Mouse (Mus musculus) kidney, adult 11 months (tissue): ENCODE data around the gene Zmiz1.

Experiments used
- DNase-seq: peaks from one replicate; pipeline ENCODE4 v3.0.0; 2022

Gene Zmiz1

GRCm38 (mm10) chr14:25599934-25600333, 140.9 kb downstream of the Zmiz1 start:
- DNase-seq = no peak

GRCm38 (mm10) chr14:25600358-25600757, 141.4 kb downstream of the Zmiz1 start:
- DNase-seq = no peak

- no peak for DNase-seq
Measured at GRCm38 (mm10) chr14:25600951-25601350, 142.0 kb downstream of the Zmiz1 start.

- no peak for DNase-seq
Measured at GRCm38 (mm10) chr14:25602018-25602417, 143.0 kb downstream of the Zmiz1 start.

DNA sequence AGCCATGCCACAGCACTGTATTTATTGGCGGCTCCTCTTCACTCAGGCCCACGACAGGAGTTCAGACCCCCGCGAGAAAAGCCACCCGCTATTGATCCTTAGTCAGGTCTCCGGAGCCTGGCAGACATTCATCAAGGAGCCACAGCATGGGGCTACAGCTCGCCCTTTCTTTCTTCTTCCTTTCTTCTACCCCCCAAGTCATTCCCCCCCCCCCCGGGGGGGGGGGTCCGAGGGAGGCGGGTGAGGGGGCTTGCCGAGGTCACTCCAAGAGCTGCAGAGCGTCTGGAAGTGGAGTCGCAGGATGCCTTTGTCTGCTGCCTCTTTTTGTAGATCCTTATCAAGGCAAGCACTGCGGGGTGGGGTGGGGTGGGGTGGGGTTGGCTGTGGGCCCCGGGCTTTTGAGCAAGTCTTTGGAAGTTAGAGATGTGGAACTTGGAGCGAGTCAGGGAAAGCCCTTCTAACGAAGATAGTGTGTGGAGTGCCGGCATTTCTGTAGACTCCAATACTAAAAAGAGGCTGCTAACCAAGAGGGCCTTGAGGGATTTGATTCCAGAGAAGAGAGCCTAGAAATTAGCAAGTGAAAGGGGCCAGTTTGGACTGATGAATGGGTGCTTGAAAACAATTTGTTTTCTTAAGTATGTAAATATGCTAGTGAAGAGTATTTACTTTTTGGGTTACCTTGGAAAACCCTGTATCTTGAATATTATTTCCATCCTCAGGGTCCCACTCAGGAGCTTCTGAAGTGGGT, 145.6 kb downstream of the Zmiz1 start:
- DNase-seq = no peak

GRCm38 (mm10) chr14:25606372-25607140, 147.6 kb downstream of the Zmiz1 start:
- DNase-seq = peak; percentile 65

DNA sequence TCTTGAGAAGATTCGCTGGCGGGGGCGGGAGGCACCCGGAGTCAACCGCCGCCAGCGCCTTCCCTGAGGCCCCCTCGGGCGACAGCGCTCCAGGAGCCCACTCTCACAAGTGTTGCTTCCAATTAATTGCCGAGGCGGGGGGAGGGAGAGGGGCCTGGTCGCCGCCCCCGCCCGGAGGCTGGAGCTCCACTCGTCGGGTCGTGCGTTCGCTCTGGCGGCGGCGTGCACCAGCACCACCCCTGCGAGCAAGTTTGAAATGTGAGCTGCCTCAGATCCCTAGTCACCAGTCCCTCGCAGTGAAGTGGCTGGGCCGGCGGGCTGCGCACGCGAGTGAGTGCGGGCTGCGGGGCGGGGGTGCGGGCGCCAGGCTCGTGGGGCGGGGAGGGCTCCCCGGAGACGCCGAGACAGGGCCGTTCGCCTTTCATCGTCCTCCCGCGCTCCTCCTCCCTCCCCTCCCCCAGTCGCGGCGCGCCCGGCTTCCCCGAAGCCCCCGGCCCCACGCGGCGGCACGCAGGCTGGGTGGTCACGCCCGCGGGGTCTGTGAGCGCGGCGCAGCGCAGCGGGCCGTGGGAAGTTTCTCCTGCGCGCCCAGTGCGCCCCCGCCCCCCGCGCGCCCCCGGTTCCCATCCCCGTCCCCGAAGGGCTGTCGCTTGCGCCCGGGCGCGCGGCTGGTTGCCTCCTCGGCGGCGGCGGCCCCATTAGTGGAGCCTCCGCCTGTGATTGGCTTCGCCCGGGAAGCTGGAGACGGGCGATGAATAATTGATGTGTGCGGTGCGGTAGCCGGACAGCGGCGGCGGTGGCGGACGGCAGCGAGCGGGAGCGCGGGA, 148.4 kb downstream of the Zmiz1 start:
- no peak for DNase-seq

DNA sequence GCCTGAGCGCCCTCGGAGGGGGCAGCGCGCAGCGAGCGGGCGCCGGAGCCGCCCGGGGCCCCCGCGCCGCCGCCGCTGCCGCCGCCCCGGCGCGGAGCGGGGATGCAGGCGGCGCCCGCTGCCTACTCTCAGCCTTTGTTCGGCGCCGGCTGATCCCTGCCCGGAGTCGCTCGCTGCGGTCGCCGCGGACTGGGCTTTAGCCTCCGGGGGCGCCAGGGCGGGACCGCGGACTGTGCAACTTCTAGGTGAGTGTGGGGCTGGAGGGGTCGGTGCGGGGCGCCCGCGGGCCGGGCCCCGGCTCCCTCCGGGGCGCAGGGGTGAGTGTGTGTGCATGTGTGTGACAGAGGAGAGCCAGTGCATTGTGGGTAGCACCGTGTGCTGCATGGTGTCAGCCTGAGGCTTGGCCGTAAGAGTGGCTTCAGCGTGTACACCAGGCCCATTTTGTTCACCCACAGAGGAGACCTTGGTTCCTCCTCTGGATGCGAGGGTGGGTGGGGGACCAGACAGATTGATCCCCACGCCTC, 149.0 kb downstream of the Zmiz1 start:
- peak; percentile 44 for DNase-seq

GRCm38 (mm10) chr14:25608618-25609017, 149.6 kb downstream of the Zmiz1 start:
- no peak for DNase-seq

GRCm38 (mm10) chr14:25609355-25609754, 150.4 kb downstream of the Zmiz1 start:
- no peak for DNase-seq

DNA sequence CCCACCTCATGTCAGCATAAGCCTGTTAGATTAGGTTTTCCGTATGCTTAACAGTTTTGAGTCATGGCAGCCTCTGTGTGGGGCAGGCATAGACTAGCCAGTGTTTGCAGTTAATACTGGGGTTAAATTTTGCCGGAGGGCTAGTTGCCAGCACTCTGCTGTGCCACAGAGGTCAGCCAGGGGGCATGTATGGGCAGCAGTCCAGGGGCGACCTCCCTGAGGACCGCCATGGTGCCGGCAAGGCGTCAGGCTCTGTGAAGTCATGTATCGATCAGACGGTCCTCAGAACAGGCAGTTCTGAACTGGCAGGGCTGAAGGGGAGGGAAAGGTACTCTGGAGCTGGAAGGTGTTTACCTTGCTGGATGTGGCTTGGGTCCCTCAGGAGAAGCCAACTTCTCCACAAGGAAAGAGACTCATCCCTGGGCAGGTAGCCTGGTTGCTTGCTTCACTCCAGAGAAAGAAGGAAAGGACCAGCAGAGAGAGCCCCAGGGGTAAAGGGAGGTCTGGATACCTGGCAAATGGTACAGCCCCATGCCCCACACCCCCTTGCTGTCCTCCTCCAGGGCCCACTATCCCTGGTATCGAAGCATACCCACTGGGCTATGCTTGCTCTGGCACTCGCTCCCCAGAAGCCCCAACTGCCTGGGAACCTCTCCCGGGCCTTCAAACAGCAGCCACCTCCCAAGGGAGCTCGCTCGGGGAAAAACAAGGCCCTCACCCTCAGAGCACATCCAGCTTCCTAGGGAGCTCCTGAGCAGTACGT, 151.6 kb downstream of the Zmiz1 start:
- DNase-seq = peak; percentile 44

DNA sequence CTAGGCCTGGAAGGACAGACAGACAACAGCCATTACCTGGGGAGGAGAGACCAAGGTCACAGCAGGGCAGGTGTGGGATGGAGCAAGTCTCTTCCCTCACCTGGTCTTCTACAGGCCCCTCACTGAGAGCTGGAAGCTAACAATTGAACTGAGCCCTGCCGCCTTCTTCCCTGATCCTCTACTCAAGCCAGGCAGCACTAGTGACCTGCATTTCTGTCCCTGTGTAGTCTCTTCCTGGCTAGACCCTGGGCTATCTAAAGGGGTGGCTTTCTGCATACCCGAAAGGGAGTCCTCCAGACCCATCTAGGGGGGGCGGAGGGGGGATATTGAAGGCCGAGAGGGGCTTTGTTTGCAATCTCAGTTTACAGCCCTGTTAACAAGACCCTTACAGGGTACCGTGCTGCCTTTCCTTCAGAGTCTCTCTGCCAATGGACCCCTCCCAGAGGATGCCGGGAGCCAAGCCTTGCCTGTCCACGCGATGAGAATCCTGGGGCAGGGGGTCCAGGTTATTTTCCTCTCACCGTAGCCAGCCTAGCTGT, 152.2 kb downstream of the Zmiz1 start:
- DNase-seq = no peak

- no peak for DNase-seq
Measured at GRCm38 (mm10) chr14:25611815-25612698, 153.1 kb downstream of the Zmiz1 start.

DNA sequence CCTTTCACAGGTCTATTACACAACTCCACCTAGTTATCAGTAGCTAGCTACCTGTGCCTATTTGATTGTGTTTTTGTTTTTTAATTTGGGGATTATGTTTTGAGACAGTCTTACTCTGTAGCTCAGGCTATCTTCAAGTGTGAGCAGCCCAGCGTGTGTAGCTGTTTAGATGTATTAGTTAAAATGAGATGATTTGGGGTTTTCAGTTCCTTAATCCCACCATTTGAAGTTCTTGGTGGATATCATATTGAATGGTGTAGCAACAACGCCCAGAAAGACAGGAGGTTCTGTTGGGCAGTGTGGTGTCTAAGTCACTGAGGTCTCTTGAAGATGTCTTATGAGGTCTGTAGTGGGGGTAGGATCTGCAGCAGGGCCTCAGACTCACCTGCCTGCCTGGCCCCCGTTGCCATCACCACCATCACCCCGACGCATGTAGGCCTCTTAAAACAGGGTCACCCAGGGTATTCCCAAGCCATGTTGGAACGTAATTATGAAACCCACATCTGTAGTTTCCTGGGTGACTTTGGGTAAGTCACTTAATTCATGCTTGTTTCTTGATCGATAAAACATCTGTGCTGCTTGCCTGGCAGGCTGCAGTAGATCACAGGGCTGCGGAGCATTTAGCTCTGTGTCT, 155.1 kb downstream of the Zmiz1 start:
- DNase-seq = no peak

- DNase-seq = no peak
Measured at GRCm38 (mm10) chr14:25614684-25615083, 155.7 kb downstream of the Zmiz1 start.

DNA sequence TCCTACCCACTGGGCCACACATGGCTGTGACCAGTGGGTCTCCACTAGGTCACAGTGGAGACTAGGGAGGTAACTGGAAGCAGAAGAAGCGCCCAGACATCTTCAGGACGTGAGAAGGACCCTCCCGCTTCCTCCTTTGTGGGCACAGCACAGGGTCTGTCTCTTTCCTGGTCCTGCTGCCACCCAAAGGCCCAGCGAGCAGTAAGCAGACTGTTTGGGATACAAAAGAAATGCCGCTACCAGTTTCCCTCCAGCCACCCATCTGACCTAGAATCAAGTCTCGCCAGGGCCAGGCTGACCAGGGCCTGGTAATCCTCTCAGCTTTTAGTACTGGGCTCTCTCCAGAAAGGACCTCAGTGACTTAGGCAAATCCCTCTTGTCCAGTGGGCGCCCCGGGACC, 156.6 kb downstream of the Zmiz1 start:
- DNase-seq = no peak

DNA sequence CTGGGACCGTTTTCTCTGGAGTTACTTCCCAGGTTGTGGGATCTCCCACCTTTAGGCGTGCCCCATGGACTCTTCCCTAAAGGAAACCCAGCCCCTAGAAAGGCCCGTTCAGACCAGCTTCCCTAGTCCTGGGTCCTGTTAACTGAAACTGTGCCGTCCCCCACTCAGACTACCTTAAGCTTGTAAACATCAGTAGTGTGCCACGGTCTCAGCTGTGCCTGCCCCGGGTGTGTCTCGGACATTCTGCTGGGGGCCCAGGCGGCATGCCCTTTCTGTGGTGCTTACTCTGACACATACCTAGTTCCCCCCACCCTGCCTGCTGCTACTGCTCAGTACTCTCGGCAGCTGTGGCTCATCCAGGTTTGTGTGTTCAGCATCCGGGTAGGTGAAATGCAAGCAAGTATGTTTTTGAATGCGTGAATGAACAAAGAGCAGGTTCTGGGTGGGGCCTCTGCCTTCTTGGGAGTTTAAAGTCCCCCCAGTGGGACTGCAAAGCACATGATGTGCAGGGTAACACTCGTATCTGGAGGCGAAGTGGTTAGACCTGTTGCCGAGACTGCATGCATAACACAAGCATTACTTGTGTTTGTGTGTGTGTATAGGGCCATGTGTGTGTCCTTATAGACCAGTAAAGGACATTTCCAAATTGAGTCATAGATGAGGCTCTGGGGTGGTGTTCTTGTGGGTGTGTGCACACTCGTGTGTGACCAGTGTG, 157.2 kb downstream of the Zmiz1 start:
- no peak for DNase-seq

DNA sequence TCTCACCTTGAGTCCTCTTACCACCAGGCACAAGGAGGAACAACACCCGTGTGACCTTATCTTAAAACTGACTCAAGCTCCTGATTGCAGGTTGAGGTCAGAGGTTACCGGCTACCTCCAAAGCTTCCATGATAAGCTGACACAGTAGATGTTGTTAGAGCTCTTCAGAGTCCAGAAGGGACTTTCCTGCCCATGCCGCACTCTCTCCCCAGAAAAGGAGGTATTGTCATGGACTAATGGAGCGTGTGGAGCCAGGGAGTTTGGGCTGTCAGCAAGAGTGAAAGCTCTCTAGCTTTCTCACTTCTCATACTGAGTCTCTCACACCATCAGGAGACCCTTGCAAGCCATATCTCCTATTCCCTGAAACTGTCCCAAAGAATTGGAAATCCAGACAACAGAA, 158.3 kb downstream of the Zmiz1 start:
- DNase-seq = no peak

DNA sequence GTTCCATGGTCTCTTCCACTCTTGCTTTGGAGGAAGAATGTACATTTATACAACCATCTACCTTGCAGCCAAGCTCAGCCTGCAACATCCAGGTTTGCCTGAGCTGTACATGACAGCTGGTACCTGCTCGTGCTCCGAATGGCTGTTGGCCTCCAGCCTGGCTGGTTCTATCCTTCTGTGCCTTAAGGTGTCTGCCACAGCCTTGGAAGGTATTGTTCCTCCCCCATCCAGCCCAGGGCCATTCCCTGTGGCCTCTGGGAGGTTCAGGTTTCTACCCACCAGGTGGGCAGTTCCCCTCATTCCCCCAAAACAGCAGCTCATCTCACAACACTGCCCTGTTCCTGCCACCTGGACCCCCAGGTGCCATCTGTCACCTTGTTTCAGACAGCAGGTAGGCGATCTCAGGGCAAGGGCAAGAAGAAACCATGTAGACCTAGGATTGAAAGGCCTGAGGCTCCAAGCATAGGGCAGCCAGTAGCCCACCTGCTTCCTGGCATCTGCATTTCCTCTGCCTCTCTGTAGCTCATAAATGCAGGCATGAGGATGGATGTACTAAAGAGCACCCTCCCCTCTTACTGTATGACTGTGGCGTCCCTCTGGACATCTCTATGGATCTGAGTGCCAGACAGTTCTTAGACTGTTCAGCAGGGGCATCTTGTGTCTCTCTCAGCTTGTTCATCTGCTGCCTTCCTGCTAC, 160.2 kb downstream of the Zmiz1 start:
- no peak for DNase-seq
